Mouse (Mus musculus) neural tube, embryonic 12.5 days (tissue): ENCODE data around the gene Haus4. TPM values are rescaled to one million over a fixed set of nuclear protein-coding genes. Genes with fewer than 3 reads are reported as not detected.

Experiments used
- ATAC-seq: fragments of 200-750 bp; cut with Nextera tagmentation; 2 replicates; pipeline ENCODE4 v1.8.0; 2017; ENCODE audit warnings: low read depth, mild to moderate bottlenecking, moderate TSS enrichment, moderate library complexity; ENCODE audit not compliant: low FRiP score
- H3K27ac ChIP-seq: fragments of 300-500 bp; sonication (generic); 2 replicates; pipeline ENCODE4 v1.5.1; 2016
- H3K27me3 ChIP-seq: fragments of 300-500 bp; sonication (generic); replicated peaks from 2 replicates; pipeline ENCODE4 v1.6.1; 2016; ENCODE audit warnings: mild to moderate bottlenecking
- H3K36me3 ChIP-seq: fragments of 300-500 bp; sonication (generic); 2 replicates; pipeline ENCODE4 v1.6.1; 2016; ENCODE audit warnings: mild to moderate bottlenecking
- H3K4me1 ChIP-seq: fragments of 300-500 bp; sonication (generic); 2 replicates; pipeline ENCODE4 v1.6.1; 2016
- H3K4me2 ChIP-seq: fragments of 300-500 bp; sonication (generic); replicated peaks from 2 replicates; pipeline ENCODE4 v1.6.1; 2016; ENCODE audit warnings: mild to moderate bottlenecking
- H3K4me3 ChIP-seq: fragments of 300-500 bp; sonication (generic); 2 replicates; pipeline ENCODE4 v1.5.1; 2016
- H3K9ac ChIP-seq: fragments of 300-500 bp; sonication (generic); 2 replicates; pipeline ENCODE4 v1.6.1; 2016; ENCODE audit warnings: mild to moderate bottlenecking
- H3K9me3 ChIP-seq: fragments of 300-500 bp; sonication (generic); 2 replicates; pipeline ENCODE4 v1.6.1; 2016; ENCODE audit warnings: mild to moderate bottlenecking
- WGBS: fragments of 180-500 bp; shearing (Covaris S2); methylation state at CpG from one replicate; pipeline ENCODE4 v1.1.7; 2016; 5-methylcytosine and 5-hydroxymethylcytosine counted together
- polyA plus RNA-seq: library from polyadenylated mRNA; unstranded; fragments of >200 nt; fragmentation: Nextera tagmentation; extraction: Ambion mirVana; gene quantifications from 2 replicates; pipeline ENCODE4 v1.2.1, GENCODE M21; 2016

Haus4 gene
- polyA plus RNA-seq, 1 experiment from 2014 or later = 37.9 TPM

DNA sequence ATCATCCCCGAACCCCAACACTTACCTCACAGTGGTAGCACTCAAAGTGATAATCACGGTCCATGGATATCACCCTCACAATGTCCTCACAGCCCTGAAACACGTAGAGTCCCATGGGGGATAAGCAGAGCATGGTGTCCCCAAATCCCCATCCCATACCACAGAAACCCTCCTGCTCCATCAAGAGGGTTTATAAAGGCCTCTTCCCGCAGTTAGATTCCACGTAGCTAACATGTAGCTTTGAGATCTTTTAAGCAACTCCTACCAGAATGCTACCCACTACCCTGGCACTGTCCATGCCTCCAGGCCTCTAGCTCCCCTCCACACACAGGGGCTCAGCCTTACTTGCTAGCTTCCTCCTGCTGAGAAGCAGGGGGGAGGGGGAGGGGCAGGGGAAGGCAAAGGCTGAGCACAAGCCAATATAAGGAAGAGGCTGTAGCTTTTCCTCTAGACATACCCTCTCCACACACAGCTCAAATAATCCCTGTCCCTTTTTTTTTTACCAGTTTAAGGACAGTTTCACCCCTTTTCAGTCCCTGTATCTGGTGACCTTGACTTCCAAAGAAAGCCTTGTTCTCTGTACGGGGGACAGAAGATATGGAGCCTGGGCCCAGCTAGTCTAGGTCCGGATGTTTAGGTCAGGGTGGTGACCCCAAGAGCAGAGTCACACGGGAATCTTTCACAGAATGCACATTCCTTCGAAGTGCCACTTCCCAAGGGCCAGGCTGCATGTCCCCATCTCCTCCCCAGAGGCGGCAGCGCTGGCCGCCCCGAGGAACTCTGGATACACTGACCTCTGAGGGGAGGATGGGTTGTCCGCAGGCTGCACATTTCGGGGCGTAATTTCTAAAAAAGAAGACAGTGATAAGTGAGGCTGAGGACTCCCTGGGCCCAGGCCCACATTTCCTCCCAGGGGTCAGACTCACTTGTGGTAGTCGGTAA lies 15.3 kb upstream of the Haus4 start:
- no peak overlapping the region for H3K27ac ChIP-seq
- H3K9me3 ChIP-seq = no peaks in the 10 kb centered on the region
- no peak for ATAC-seq
- H3K4me2 ChIP-seq = no peak overlapping the region
- H3K27me3 ChIP-seq = no peaks in the 10 kb centered on the region
- peaks cover 38% of the 10 kb centered on the region for H3K4me1 ChIP-seq
- no peak overlapping the region for H3K4me3 ChIP-seq
- 72% methylated on average over 17 of the region's 17 CpGs for WGBS
- H3K36me3 ChIP-seq = peaks cover 35% of the 10 kb centered on the region
- no peak overlapping the region for H3K9ac ChIP-seq

- 75% methylated on average over 15 of the region's 15 CpGs for WGBS
- Histone ChIP-seq H3K4me3 (no peak overlapping the region), H3K9ac (no peak overlapping the region), H3K4me2 (no peak overlapping the region), H3K9me3 (no peaks in the 10 kb centered on the region), H3K36me3 (peaks cover 35% of the 10 kb centered on the region), H3K4me1 (peaks cover 30% of the 10 kb centered on the region), H3K27ac (no peak overlapping the region), H3K27me3 (no peaks in the 10 kb centered on the region)
- no peak for ATAC-seq
These were observed 14.4 kb upstream of the Haus4 start for GRCm38 (mm10) chr14:54568694-54569414.

GRCm38 (mm10) chr14:54560527-54561242 lies 6.3 kb upstream of the Haus4 start:
- 89% methylated on average over 14 of the region's 14 CpGs for WGBS
- no peak for ATAC-seq
- no peaks in the 10 kb centered on the region for H3K9me3 ChIP-seq
- no peaks in the 10 kb centered on the region for H3K36me3 ChIP-seq
- no peak overlapping the region for H3K27ac ChIP-seq
- no peak overlapping the region for H3K4me3 ChIP-seq
- H3K4me1 ChIP-seq = no peaks in the 10 kb centered on the region
- H3K4me2 ChIP-seq = no peak overlapping the region
- H3K27me3 ChIP-seq = no peaks in the 10 kb centered on the region
- no peak overlapping the region for H3K9ac ChIP-seq

DNA sequence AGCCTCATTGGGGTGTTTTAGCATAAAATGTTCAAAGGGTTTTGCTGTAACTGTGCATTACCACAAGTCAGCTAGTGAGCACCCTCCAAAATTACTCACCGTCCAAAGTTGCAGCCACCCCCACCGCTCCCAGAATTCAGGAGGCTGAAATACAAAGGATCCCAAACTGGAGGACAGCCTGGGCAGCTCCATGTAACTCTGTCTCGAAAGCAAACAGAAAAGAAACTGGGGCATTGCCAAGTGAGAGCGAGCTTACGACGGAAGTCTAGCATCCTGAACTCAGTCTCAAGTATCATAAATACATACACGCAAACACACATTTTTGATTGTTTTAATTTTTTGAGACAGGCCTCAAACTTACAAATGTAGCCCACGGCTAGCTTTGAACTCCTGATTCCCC lies 2.9 kb upstream of the Haus4 start:
- Histone ChIP-seq H3K9ac (no peak overlapping the region), H3K27ac (no peak overlapping the region), H3K9me3 (no peaks in the 10 kb centered on the region), H3K36me3 (no peaks in the 10 kb centered on the region), H3K4me1 (peaks cover 8% of the 10 kb centered on the region; the same call in 1 of the 2 replicates), H3K27me3 (no peaks in the 10 kb centered on the region), H3K4me2 (no peak overlapping the region), H3K4me3 (no peak overlapping the region)
- no peak for ATAC-seq
- WGBS = 87% methylated on average over 8 of the region's 8 CpGs

DNA sequence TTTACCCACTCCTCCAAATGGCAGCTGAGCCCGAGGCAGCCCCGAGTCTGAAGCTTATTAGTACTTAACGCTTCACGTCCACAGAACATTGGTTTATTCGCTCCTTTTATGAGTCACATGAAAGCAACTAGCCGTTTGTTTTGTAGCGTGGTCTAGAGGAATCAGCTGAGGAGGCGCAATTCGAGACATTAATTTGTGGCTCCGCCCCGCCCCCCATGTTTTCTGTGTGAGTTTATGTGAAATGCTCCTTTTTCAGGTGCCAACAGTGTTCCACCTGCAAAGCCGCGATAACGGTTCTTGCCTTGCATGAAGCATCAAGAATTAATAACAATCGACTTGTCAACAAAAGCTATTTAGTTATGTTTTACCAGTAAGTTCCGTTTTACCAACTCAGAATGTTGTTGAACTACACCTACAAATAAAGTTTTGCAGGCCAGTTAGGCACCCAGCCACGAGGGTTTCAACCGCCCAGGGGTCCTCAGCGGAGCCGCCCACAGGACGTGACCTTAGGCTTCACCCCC lies 902 bp downstream of the Haus4 start:
- Histone ChIP-seq H3K27ac (peak overlapping the region; percentile 18; the same call in 1 of the 2 replicates), H3K36me3 (peaks cover 15% of the 10 kb centered on the region), H3K9ac (peak overlapping the region; percentile 60), H3K4me3 (peak overlapping the region; percentile 42), H3K27me3 (no peaks in the 10 kb centered on the region), H3K9me3 (no peaks in the 10 kb centered on the region), H3K4me2 (peak overlapping the region; percentile 83), H3K4me1 (peaks cover 8% of the 10 kb centered on the region; the same call in 1 of the 2 replicates)
- 2% methylated on average over 21 of the region's 21 CpGs for WGBS
- peak; percentile 7; the same call in 1 of the 2 replicates for ATAC-seq

DNA sequence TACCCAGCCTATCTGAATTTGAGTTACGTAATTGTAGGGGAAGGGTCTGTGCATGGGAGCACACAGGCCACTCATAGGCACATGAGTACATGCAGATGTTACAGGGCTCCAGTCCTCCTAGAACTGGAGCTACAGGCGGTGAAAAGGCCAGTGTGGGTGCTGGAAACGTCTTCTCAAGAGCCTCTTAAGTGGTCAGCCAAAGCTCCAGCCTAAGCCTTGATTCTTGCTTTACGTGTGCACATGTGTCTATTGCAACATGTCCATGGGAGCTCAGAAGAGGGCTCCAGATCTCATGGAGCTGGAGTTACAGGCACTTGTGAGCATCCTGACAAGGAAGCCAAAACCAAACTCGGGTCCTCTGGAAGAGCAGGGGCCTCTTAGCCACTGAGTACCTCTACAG lies 9.7 kb downstream of the Haus4 start:
- peaks cover 5% of the 10 kb centered on the region; the same call in 1 of the 2 replicates for H3K4me1 ChIP-seq
- no peak for ATAC-seq
- 91% methylated on average over 5 of the region's 5 CpGs for WGBS
- H3K4me3 ChIP-seq = no peak overlapping the region
- H3K4me2 ChIP-seq = no peak overlapping the region
- no peaks in the 10 kb centered on the region for H3K27me3 ChIP-seq
- H3K27ac ChIP-seq = no peak overlapping the region
- no peaks in the 10 kb centered on the region for H3K9me3 ChIP-seq
- peaks cover 55% of the 10 kb centered on the region for H3K36me3 ChIP-seq
- H3K9ac ChIP-seq = no peak overlapping the region

DNA sequence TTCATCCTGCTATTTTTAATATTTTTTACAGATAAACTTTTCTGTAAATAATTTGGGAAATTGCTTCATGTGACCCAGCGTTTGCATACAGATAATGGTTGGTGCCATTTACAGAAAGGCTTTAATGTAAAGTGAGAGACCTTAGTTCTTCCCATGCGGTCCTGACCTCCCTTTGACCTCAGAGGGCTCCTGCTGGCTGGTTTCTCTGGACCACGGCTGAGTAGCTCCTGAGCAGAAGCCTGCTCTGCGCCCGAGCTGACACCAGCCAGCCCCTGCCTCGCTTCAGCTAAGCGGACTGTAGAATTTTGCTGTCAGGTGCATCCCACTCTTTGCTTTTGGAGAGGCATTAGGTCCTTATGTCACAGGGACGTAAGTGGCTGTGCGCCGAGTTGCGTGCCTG lies 13.6 kb downstream of the Haus4 start:
- ATAC-seq = no peak
- H3K27ac ChIP-seq = no peak overlapping the region
- no peak overlapping the region for H3K4me3 ChIP-seq
- H3K4me1 ChIP-seq = peaks cover 5% of the 10 kb centered on the region; the same call in 1 of the 2 replicates
- no peak overlapping the region for H3K4me2 ChIP-seq
- 53% methylated on average over 11 of the region's 11 CpGs for WGBS
- H3K36me3 ChIP-seq = peaks cover 27% of the 10 kb centered on the region
- H3K27me3 ChIP-seq = no peaks in the 10 kb centered on the region
- H3K9ac ChIP-seq = no peak overlapping the region
- H3K9me3 ChIP-seq = no peaks in the 10 kb centered on the region

- ATAC-seq = no peak
- Histone ChIP-seq H3K27ac (no peak overlapping the region), H3K9ac (no peak overlapping the region), H3K36me3 (peaks cover 8% of the 10 kb centered on the region; the same call in 1 of the 2 replicates), H3K9me3 (no peaks in the 10 kb centered on the region), H3K27me3 (no peaks in the 10 kb centered on the region), H3K4me3 (no peak overlapping the region), H3K4me2 (no peak overlapping the region), H3K4me1 (peaks cover 5% of the 10 kb centered on the region; the same call in 1 of the 2 replicates)
- WGBS = 89% methylated on average over 2 of the region's 2 CpGs
These were observed 15.8 kb downstream of the Haus4 start for GRCm38 (mm10) chr14:54538580-54538979.

DNA sequence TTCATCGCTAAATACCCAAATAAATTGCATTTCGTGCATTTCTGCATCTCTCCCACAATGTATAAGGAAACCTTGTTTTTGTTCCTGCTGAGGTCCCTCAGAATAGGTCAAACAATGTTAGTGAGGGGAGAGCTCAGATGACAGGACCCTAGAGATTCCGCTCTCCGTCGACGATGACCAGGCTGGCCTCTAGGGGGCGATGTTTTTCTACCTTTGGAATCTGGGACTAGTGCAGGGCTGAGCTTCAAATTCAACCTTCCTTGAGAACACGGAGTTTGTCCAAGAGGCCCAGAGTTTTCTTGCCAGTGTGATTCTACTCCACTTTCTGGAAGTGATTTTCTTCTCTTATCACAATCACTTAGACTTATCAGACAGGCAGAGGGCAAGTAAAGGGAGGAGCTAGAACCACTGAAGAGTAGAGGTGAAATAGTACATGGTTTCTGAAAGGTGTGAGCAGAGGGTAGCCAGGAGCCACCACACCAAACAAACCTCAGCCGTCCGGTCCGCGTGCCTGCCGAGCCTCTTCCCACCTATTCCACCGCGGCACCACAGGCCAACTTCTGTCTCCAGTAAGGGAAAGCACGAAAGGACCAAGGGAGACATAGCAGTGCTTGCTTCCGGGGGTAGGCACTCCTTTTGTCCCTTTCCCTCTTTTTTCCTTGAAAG lies 25.8 kb downstream of the Haus4 start:
- H3K9me3 ChIP-seq = no peaks in the 10 kb centered on the region
- WGBS = 13% methylated on average over 17 of the region's 17 CpGs
- no peak overlapping the region; the same call in 1 of the 2 replicates for H3K4me2 ChIP-seq
- ATAC-seq = peak; percentile 80
- H3K9ac ChIP-seq = no peak overlapping the region
- H3K27ac ChIP-seq = no peak overlapping the region
- peaks cover 6% of the 10 kb centered on the region; the same call in 1 of the 2 replicates for H3K4me1 ChIP-seq
- H3K27me3 ChIP-seq = no peaks in the 10 kb centered on the region
- H3K4me3 ChIP-seq = no peak overlapping the region
- no peaks in the 10 kb centered on the region for H3K36me3 ChIP-seq

DNA sequence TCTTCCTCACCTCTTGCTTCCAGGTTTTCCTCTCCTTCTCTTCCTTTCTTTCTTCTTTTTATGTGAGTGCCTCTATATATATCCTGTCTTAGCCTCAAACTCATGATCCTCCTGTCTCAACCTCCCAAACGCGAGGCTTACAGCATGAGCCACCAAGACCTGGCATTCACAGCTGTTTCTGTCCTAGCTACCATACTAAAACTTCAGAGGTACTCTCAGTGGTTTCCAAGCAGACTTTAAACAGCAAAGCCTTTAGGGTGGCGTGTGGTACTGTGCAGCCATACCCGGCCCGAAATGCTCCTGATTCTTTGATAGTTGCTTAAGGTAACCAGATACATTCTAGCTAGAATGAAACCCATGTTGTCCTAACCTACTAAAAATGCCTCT lies 26.4 kb downstream of the Haus4 start:
- WGBS = 26% methylated on average over 5 of the region's 5 CpGs

More for the DNA sequence above, 26.4 kb downstream of the Haus4 start:
- ATAC-seq = peak; percentile 23; the same call in 1 of the 2 replicates
- H3K9ac ChIP-seq = no peak overlapping the region
- no peaks in the 10 kb centered on the region for H3K9me3 ChIP-seq
- no peak overlapping the region for H3K27ac ChIP-seq
- H3K36me3 ChIP-seq = no peaks in the 10 kb centered on the region
- peak overlapping the region; percentile 68 for H3K4me2 ChIP-seq
- no peak overlapping the region for H3K4me3 ChIP-seq
- peaks cover 6% of the 10 kb centered on the region; the same call in 1 of the 2 replicates for H3K4me1 ChIP-seq
- H3K27me3 ChIP-seq = no peaks in the 10 kb centered on the region
